Mouse (Mus musculus) cerebellum, adult 2 months (tissue): ENCODE results near the gene Gpr155.

Experiments used
- CTCF ChIP-seq: fragments of 200-500 bp; IDR thresholded peaks from 2 replicates; pipeline ENCODE4 v1.5.1; 2011; ENCODE audit warnings: low read depth, mild to moderate bottlenecking, control low read depth, low read length, moderate library complexity, borderline replicate concordance; ENCODE audit not compliant: insufficient read depth
- POLR2A ChIP-seq: fragments of 200-500 bp; IDR thresholded peaks from 2 replicates; pipeline ENCODE4 v1.6.1; 2011; ENCODE audit warnings: low read length, control low read depth, borderline replicate concordance; ENCODE audit not compliant: insufficient read depth

- TF ChIP-seq CTCF (no peak), POLR2A (no peak)
Measured at GRCm38 (mm10) chr2:73379656-73380055, 6.7 kb downstream of the Gpr155 start.
